Mouse (Mus musculus): ENCODE data around the gene 9230104L09Rik. TPM values are rescaled to one million over a fixed set of nuclear protein-coding genes. Genes with fewer than 3 reads are reported as not detected.

The 9230104L09Rik gene
- polyA plus RNA-seq, 1 experiment from 2014 or later, result not detected

- Histone ChIP-seq H3K4me1 (replicated peaks; ENCODE audit: control insufficient read depth, insufficient read depth, low read length) (peaks cover 2% of the 10 kb centered on the region), H3K4me2 (replicated peaks) (no peak overlapping the region), H3K4me3 (replicated peaks; ENCODE audit: low read length) (no peak overlapping the region), H3K9ac (no peak overlapping the region), H3K27me3 (ENCODE audit: control insufficient read depth, insufficient read depth, low read length) (no peaks in the 10 kb centered on the region), H3K27ac (no peak overlapping the region), H3K9me3 (ENCODE audit: control insufficient read depth, low read length) (no peaks in the 10 kb centered on the region), H3K36me3 (replicated peaks; ENCODE audit: control insufficient read depth, insufficient read depth) (no peaks in the 10 kb centered on the region)
- ATAC-seq (ENCODE audit: low FRiP score) (no peak), DNase-seq (ENCODE audit: low spot score) (no peak)
- 47% methylated on average over 1 of the region's 1 CpGs for WGBS
Observed at GRCm38 (mm10) chr2:148879199-148879598, 14.4 kb upstream of the 9230104L09Rik start.

- Histone ChIP-seq H3K9me3 (ENCODE audit: control insufficient read depth, low read length) (no peaks in the 10 kb centered on the region), H3K9ac (no peak overlapping the region), H3K27me3 (ENCODE audit: control insufficient read depth, insufficient read depth, low read length) (no peaks in the 10 kb centered on the region), H3K27ac (no peak overlapping the region), H3K36me3 (replicated peaks; ENCODE audit: control insufficient read depth, insufficient read depth) (no peaks in the 10 kb centered on the region), H3K4me2 (replicated peaks) (no peak overlapping the region), H3K4me1 (replicated peaks; ENCODE audit: control insufficient read depth, insufficient read depth, low read length) (peaks cover 8% of the 10 kb centered on the region), H3K4me3 (replicated peaks; ENCODE audit: low read length) (no peak overlapping the region)
- WGBS, result 10% methylated on average over 2 of the region's 2 CpGs
- ATAC-seq (ENCODE audit: low FRiP score), result no peak
- no peak for DNase-seq (ENCODE audit: low spot score)
Observed at GRCm38 (mm10) chr2:148878641-148879130, 13.8 kb upstream of the 9230104L09Rik start.

DNA sequence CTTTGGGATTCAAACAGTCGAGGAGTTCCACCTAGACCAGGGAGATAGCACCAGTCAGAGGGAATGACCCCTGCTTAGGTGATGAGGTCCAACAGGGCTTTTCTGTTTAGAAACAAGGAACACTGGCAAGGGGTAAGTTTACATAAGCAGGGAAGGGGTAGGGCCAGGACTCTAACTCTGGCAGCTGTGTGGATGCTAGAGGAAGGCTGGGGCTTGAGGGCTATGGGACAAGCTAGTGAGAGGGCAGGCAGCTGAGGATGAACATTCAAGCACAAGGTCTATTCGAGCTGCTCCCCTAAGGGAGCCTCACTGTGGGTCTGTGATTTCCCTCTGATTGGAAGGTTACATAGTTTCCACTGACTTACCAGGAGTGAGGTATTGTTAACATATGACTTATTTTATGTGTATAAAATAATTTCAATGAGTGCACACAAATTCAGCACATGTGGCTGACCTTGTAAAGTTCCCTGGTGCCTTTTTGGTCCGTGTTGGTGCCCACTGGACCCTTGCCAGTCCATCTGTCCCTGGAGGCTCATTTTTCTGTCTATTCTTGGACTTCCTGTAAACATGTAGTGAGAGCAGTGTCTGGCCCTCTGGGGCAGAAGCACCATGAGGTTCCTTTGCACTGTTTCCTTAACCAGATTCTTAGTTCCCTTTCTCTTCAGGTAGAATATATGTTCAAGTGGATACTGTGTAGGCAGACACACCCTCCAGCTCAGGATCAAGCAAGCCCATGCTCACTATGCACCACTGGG lies 12.4 kb upstream of the 9230104L09Rik start:
- H3K36me3 ChIP-seq (replicated peaks; ENCODE audit: control insufficient read depth, insufficient read depth), result peaks cover 11% of the 10 kb centered on the region
- DNase-seq (ENCODE audit: low spot score), result no peak
- no peak for ATAC-seq (ENCODE audit: low FRiP score)
- 57% methylated on average over 3 of the region's 3 CpGs for WGBS
- H3K4me2 ChIP-seq (replicated peaks), result no peak overlapping the region
- no peak overlapping the region for H3K9ac ChIP-seq
- no peak overlapping the region for H3K4me3 ChIP-seq (replicated peaks; ENCODE audit: low read length)
- H3K27ac ChIP-seq, result no peak overlapping the region
- H3K9me3 ChIP-seq (ENCODE audit: control insufficient read depth, low read length), result no peaks in the 10 kb centered on the region
- peaks cover 22% of the 10 kb centered on the region for H3K4me1 ChIP-seq (replicated peaks; ENCODE audit: control insufficient read depth, insufficient read depth, low read length)
- no peaks in the 10 kb centered on the region for H3K27me3 ChIP-seq (ENCODE audit: control insufficient read depth, insufficient read depth, low read length)

- Histone ChIP-seq H3K27ac (peak within 1 kb of the TSS; percentile 90), H3K4me1 (replicated peaks; ENCODE audit: control insufficient read depth, insufficient read depth, low read length) (peaks cover 25% of the 10 kb centered on the region), H3K4me2 (replicated peaks) (peak within 1 kb of the TSS; percentile 95), H3K9me3 (ENCODE audit: control insufficient read depth, low read length) (no peaks in the 10 kb centered on the region), H3K9ac (peak within 1 kb of the TSS; percentile 94), H3K4me3 (replicated peaks; ENCODE audit: low read length) (peak within 1 kb of the TSS; percentile 93), H3K36me3 (replicated peaks; ENCODE audit: control insufficient read depth, insufficient read depth) (peaks cover 27% of the 10 kb centered on the region), H3K27me3 (ENCODE audit: control insufficient read depth, insufficient read depth, low read length) (no peaks in the 10 kb centered on the region)
- 0% methylated on average over 19 of the region's 19 CpGs for WGBS
- ATAC-seq (ENCODE audit: low FRiP score), result peak; percentile 95
- DNase-seq (ENCODE audit: low spot score), result peak; percentile 80
Observed at GRCm38 (mm10) chr2:148875335-148875811, 10.5 kb upstream of the 9230104L09Rik start, which contains the start of gene Cst3. Gene Cst3 (minus strand): TSS chr2:148875692.

DNA sequence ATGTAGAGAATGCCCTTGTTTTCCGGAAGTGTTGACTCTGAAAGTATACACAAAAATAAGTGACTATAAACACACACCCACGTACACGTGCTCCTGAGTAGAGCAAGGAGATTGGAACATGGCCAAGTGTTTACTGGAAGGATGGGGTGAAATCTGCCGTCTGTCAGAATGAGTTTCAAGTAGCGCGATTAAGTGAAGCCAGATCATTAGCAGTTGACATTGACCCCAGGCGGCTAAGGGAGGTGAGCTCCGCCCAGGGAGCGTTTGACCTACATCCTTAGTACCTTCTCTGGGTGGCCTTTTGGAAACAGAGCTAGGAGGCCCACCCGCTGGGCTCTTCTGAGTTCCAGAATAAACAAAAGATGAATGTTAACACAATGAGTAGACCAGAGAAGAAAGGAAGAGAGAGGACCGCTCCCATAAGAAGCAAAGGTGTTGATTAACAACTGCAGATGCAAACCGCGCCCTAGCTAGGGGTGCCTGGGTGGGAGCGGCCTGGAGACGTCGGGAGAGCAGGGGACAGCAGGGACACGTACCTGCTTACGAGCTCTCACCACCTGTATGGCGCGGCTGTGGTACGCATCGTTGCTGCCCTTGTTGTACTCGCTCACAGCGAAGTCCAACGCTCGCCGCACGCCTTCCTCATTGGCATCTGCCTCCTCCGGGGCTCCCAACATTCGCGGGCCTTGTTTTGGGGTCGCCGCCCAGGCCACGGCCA lies 9.9 kb upstream of the 9230104L09Rik start:
- Histone ChIP-seq H3K4me2 (replicated peaks) (peak overlapping the region; percentile 95), H3K27me3 (ENCODE audit: control insufficient read depth, insufficient read depth, low read length) (no peaks in the 10 kb centered on the region), H3K27ac (peak overlapping the region; percentile 90), H3K9me3 (ENCODE audit: control insufficient read depth, low read length) (no peaks in the 10 kb centered on the region), H3K36me3 (replicated peaks; ENCODE audit: control insufficient read depth, insufficient read depth) (peaks cover 28% of the 10 kb centered on the region), H3K9ac (peak overlapping the region; percentile 94), H3K4me3 (replicated peaks; ENCODE audit: low read length) (peak overlapping the region; percentile 93), H3K4me1 (replicated peaks; ENCODE audit: control insufficient read depth, insufficient read depth, low read length) (peaks cover 25% of the 10 kb centered on the region)
- no peak for DNase-seq (ENCODE audit: low spot score)
- 1% methylated on average over 34 of the region's 34 CpGs for WGBS
- peak; percentile 61; the same call in 1 of the 2 replicates for ATAC-seq (ENCODE audit: low FRiP score)

DNA sequence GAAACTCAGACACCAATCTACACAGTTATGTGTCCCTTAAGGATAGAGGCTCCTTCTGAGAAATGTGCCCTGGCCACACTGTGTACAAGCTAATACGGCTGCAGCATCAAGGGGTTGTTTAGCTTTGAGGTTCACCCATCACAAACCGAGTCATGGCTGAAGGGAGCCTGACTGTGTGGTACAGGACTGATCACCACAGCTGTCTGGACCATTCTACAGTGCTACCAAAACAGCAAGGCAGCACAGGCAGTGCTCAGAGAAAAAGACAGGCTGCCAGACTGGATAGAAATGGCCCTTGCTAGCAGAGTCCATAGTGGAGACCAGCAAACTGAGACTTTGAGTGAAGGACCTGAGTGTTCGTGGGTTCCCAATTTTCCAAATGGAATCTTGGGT lies 9.4 kb upstream of the 9230104L09Rik start:
- DNase-seq (ENCODE audit: low spot score), result no peak
- Histone ChIP-seq H3K4me1 (replicated peaks; ENCODE audit: control insufficient read depth, insufficient read depth, low read length) (peaks cover 25% of the 10 kb centered on the region), H3K36me3 (replicated peaks; ENCODE audit: control insufficient read depth, insufficient read depth) (peaks cover 28% of the 10 kb centered on the region), H3K4me3 (replicated peaks; ENCODE audit: low read length) (peak overlapping the region; percentile 93), H3K27ac (no peak overlapping the region), H3K9me3 (ENCODE audit: control insufficient read depth, low read length) (no peaks in the 10 kb centered on the region), H3K4me2 (replicated peaks) (peak overlapping the region; percentile 95), H3K27me3 (ENCODE audit: control insufficient read depth, insufficient read depth, low read length) (no peaks in the 10 kb centered on the region), H3K9ac (peak overlapping the region; percentile 94)
- no peak for ATAC-seq (ENCODE audit: low FRiP score)
- WGBS, result 62% methylated on average over 3 of the region's 3 CpGs

GRCm38 (mm10) chr2:148872860-148873259 lies 8.0 kb upstream of the 9230104L09Rik start:
- Histone ChIP-seq H3K9ac (peak overlapping the region; percentile 28; the same call in 1 of the 2 replicates), H3K27ac (no peak overlapping the region)
- DNase-seq (ENCODE audit: low spot score), result no peak

GRCm38 (mm10) chr2:148870526-148870925 lies 5.7 kb upstream of the 9230104L09Rik start:
- Histone ChIP-seq H3K9ac (no peak overlapping the region), H3K4me1 (replicated peaks; ENCODE audit: control insufficient read depth, insufficient read depth, low read length) (peaks cover 25% of the 10 kb centered on the region), H3K27ac (no peak overlapping the region), H3K27me3 (ENCODE audit: control insufficient read depth, insufficient read depth, low read length) (no peaks in the 10 kb centered on the region), H3K36me3 (replicated peaks; ENCODE audit: control insufficient read depth, insufficient read depth) (peaks cover 28% of the 10 kb centered on the region), H3K4me3 (replicated peaks; ENCODE audit: low read length) (no peak overlapping the region), H3K4me2 (replicated peaks) (no peak overlapping the region), H3K9me3 (ENCODE audit: control insufficient read depth, low read length) (no peaks in the 10 kb centered on the region)
- no peak for DNase-seq (ENCODE audit: low spot score)
- ATAC-seq (ENCODE audit: low FRiP score), result no peak
- WGBS, result 90% methylated on average over 3 of the region's 3 CpGs

More at GRCm38 (mm10) chr2:148872860-148873259, 8.0 kb upstream of the 9230104L09Rik start:
- ATAC-seq (ENCODE audit: low FRiP score), result no peak
- WGBS, result 87% methylated on average over 4 of the region's 4 CpGs
- Histone ChIP-seq H3K9me3 (ENCODE audit: control insufficient read depth, low read length) (no peaks in the 10 kb centered on the region), H3K4me1 (replicated peaks; ENCODE audit: control insufficient read depth, insufficient read depth, low read length) (peaks cover 25% of the 10 kb centered on the region), H3K4me3 (replicated peaks; ENCODE audit: low read length) (peak overlapping the region; percentile 93), H3K4me2 (replicated peaks) (peak overlapping the region; percentile 95), H3K27me3 (ENCODE audit: control insufficient read depth, insufficient read depth, low read length) (no peaks in the 10 kb centered on the region), H3K36me3 (replicated peaks; ENCODE audit: control insufficient read depth, insufficient read depth) (peaks cover 28% of the 10 kb centered on the region)

DNA sequence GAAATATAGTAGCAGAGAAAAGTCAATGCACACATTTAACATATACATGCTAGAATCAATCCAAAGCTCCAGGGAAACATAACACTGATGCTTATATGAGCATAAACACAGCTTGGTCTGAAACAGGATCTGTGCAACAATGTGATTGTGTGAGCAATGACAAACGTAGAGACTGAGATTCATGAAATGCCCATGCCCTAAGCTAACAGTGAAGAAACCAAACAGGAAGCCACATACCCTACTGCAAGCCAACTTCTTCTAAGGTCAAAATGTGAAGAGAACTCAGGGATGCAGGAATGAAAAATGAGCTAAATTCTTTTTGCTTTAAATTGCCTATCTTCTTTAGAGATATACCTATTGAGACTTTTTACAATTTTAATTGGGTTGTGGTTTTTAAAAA lies 4.1 kb upstream of the 9230104L09Rik start:
- Histone ChIP-seq H3K4me2 (replicated peaks) (no peak overlapping the region), H3K9me3 (ENCODE audit: control insufficient read depth, low read length) (no peaks in the 10 kb centered on the region), H3K27ac (no peak overlapping the region), H3K4me1 (replicated peaks; ENCODE audit: control insufficient read depth, insufficient read depth, low read length) (peaks cover 20% of the 10 kb centered on the region), H3K36me3 (replicated peaks; ENCODE audit: control insufficient read depth, insufficient read depth) (peaks cover 28% of the 10 kb centered on the region), H3K4me3 (replicated peaks; ENCODE audit: low read length) (no peak overlapping the region), H3K9ac (no peak overlapping the region), H3K27me3 (ENCODE audit: control insufficient read depth, insufficient read depth, low read length) (no peaks in the 10 kb centered on the region)
- 74% methylated on average over 1 of the region's 1 CpGs for WGBS
- no peak for ATAC-seq (ENCODE audit: low FRiP score)
- DNase-seq (ENCODE audit: low spot score), result no peak
